Mouse (Mus musculus) MEL (cell line): ENCODE data around the gene Enox2. TPM values are rescaled to one million over a fixed set of nuclear protein-coding genes. Genes with fewer than 3 reads are reported as not detected.

ENCODE experiments used
- DNase-seq: peaks from one replicate; pipeline ENCODE4 v3.0.0; 2011; ENCODE audit warnings: low read depth, low spot score
- H3K27ac ChIP-seq: 2 replicates; pipeline ENCODE4 v1.5.1; 2012; ENCODE audit warnings: low read depth, mild to moderate bottlenecking, control low read depth, low read length, moderate library complexity; ENCODE audit not compliant: control insufficient read depth
- H3K27me3 ChIP-seq, 2 experiments: fragments of 150-350 bp in 1 of 2; sonication (generic) in 1 of 2; 2 replicates each; pipeline ENCODE4 v1.6.1; 2012; ENCODE audit warnings: low read length in 2 of 2, mild to moderate bottlenecking in 2 of 2, improper control_type of control experiment in 1 of 2, moderate library complexity in 1 of 2; ENCODE audit not compliant: insufficient read depth in 2 of 2, control insufficient read depth in 1 of 2
- H3K36me3 ChIP-seq, 2 experiments: 2 replicates each; pipeline ENCODE4 v1.6.1; 2012 to 2014; ENCODE audit warnings: low read length in 2 of 2, improper control_type of control experiment in 1 of 2, inconsistent platforms in 1 of 2, mild to moderate bottlenecking in 1 of 2; ENCODE audit not compliant: insufficient read depth in 2 of 2, control insufficient read depth in 1 of 2
- H3K4me1 ChIP-seq, 2 experiments: fragments of 150-350 bp in 1 of 2; sonication (generic) in 1 of 2; 2 replicates each; pipeline ENCODE4 v1.6.1; 2012; ENCODE audit warnings: low read length in 2 of 2, improper control_type of control experiment in 1 of 2, mild to moderate bottlenecking in 1 of 2; ENCODE audit not compliant: insufficient read depth in 2 of 2, control insufficient read depth in 1 of 2
- H3K4me3 ChIP-seq, 2 experiments: fragments of 150-350 bp in 1 of 2; sonication (generic) in 1 of 2; 2 replicates each; pipeline ENCODE4 v1.5.1; 2012; ENCODE audit warnings: low read depth in 2 of 2, low read length in 2 of 2, mild to moderate bottlenecking in 2 of 2, moderate library complexity in 2 of 2, control low read depth in 1 of 2, improper control_type of control experiment in 1 of 2; ENCODE audit not compliant: control insufficient read depth in 1 of 2, insufficient read depth in 1 of 2
- H3K79me2 ChIP-seq: 2 replicates; pipeline ENCODE4 v1.6.1; 2012; ENCODE audit warnings: mild to moderate bottlenecking, low read length, moderate library complexity; ENCODE audit not compliant: control insufficient read depth, poor library complexity, insufficient read depth
- H3K9ac ChIP-seq: 2 replicates; pipeline ENCODE4 v1.6.1; 2012; ENCODE audit warnings: low read depth, mild to moderate bottlenecking, control low read depth, low read length, moderate library complexity; ENCODE audit not compliant: control insufficient read depth, poor library complexity, severe bottlenecking
- H3K9me3 ChIP-seq: fragments of 150-350 bp; sonication (generic); replicated peaks from 2 replicates; pipeline ENCODE4 v1.6.1; 2012; ENCODE audit warnings: mild to moderate bottlenecking, low read length, improper control_type of control experiment, moderate library complexity; ENCODE audit not compliant: insufficient read depth
- CHD2 ChIP-seq: IDR thresholded peaks from 2 replicates; pipeline ENCODE4 v1.6.1; 2011; ENCODE audit warnings: low read length, improper control_type of control experiment
- CTCF ChIP-seq, 3 experiments: IDR thresholded peaks in 2 of 3; conservative IDR thresholded peaks in 1 of 3; 2 replicates each; pipeline ENCODE4 v1.5.1; 2011 to 2012; ENCODE audit warnings: low read length in 3 of 3, low read depth in 2 of 3, mild to moderate bottlenecking in 2 of 3, improper control_type of control experiment in 1 of 3, inconsistent platforms in 1 of 3, mixed read lengths in 1 of 3, moderate library complexity in 1 of 3; ENCODE audit not compliant: control insufficient read depth in 1 of 3, insufficient read depth in 1 of 3, poor library complexity in 1 of 3, severe bottlenecking in 1 of 3
- E2F4 ChIP-seq: IDR thresholded peaks from 2 replicates; pipeline ENCODE4 v1.6.1; 2011; ENCODE audit warnings: low read depth, low read length, improper control_type of control experiment, borderline replicate concordance
- ELF1 ChIP-seq: IDR thresholded peaks from 2 replicates; pipeline ENCODE4 v1.6.1; 2014; ENCODE audit warnings: low read depth, mild to moderate bottlenecking, inconsistent platforms, low read length, improper control_type of control experiment, moderate library complexity
- EP300 ChIP-seq, 2 experiments: IDR thresholded peaks; 2 replicates each; pipeline ENCODE4 v1.6.1; 2011; ENCODE audit warnings: improper control_type of control experiment in 2 of 2, low read length in 2 of 2, low read depth in 1 of 2, mild to moderate bottlenecking in 1 of 2
- ETS1 ChIP-seq: IDR thresholded peaks from 2 replicates; pipeline ENCODE4 v1.6.1; 2012; ENCODE audit warnings: low read depth, mild to moderate bottlenecking, inconsistent platforms, low read length, improper control_type of control experiment, moderate library complexity
- GABPA ChIP-seq: IDR thresholded peaks from 2 replicates; pipeline ENCODE4 v1.6.1; 2012; ENCODE audit warnings: low read depth, mild to moderate bottlenecking, inconsistent platforms, low read length, improper control_type of control experiment, moderate library complexity
- HCFC1 ChIP-seq: IDR thresholded peaks from 2 replicates; pipeline ENCODE4 v1.6.1; 2012; ENCODE audit warnings: low read depth, mild to moderate bottlenecking, inconsistent platforms, low read length, improper control_type of control experiment, moderate library complexity
- KAT2A ChIP-seq: conservative IDR thresholded peaks from 2 replicates; pipeline ENCODE4 v1.6.1; 2012; ENCODE audit warnings: low read depth, low read length, improper control_type of control experiment, inconsistent platforms
- MAFK ChIP-seq: IDR thresholded peaks from 2 replicates; pipeline ENCODE4 v1.6.1; 2011; ENCODE audit warnings: low read depth, mild to moderate bottlenecking, low read length, improper control_type of control experiment, borderline replicate concordance
- MAX ChIP-seq: IDR thresholded peaks from 2 replicates; pipeline ENCODE4 v1.6.1; 2011; ENCODE audit warnings: low read length, improper control_type of control experiment
- MAZ ChIP-seq: IDR thresholded peaks from 2 replicates; pipeline ENCODE4 v1.6.1; 2012; ENCODE audit warnings: low read depth, mild to moderate bottlenecking, inconsistent platforms, low read length, improper control_type of control experiment
- MXI1 ChIP-seq: IDR thresholded peaks from 2 replicates; pipeline ENCODE4 v1.6.1; 2011; ENCODE audit warnings: mild to moderate bottlenecking, low read depth, low read length, improper control_type of control experiment
- MYC ChIP-seq: IDR thresholded peaks from 2 replicates; pipeline ENCODE4 v1.6.1; 2011; ENCODE audit warnings: low read depth, mild to moderate bottlenecking, low read length, improper control_type of control experiment, moderate library complexity
- NELFE ChIP-seq: IDR thresholded peaks from 2 replicates; pipeline ENCODE4 v1.6.1; 2011; ENCODE audit warnings: low read depth, low read length, improper control_type of control experiment
- POLR2A ChIP-seq, 2 experiments: IDR thresholded peaks; 2 replicates each; pipeline ENCODE4 v1.6.1; 2011 to 2012; ENCODE audit warnings: low read length in 2 of 2, mild to moderate bottlenecking in 2 of 2, control low read depth in 1 of 2, improper control_type of control experiment in 1 of 2, low read depth in 1 of 2, moderate library complexity in 1 of 2; ENCODE audit not compliant: control insufficient read depth in 1 of 2, insufficient read depth in 1 of 2, poor library complexity in 1 of 2
- POLR2AphosphoS2 ChIP-seq: IDR thresholded peaks from 2 replicates; pipeline ENCODE4 v1.6.1; 2011; ENCODE audit warnings: low read length, improper control_type of control experiment
- POLR2AphosphoS5 ChIP-seq: IDR thresholded peaks from 2 replicates; pipeline ENCODE4 v1.6.1; 2012; ENCODE audit warnings: low read depth, borderline replicate concordance, mild to moderate bottlenecking, inconsistent platforms, low read length, moderate library complexity, mixed read lengths
- RAD21 ChIP-seq: IDR thresholded peaks from 2 replicates; pipeline ENCODE4 v1.6.1; 2011; ENCODE audit warnings: mild to moderate bottlenecking, low read depth, low read length, improper control_type of control experiment
- SMC3 ChIP-seq: IDR thresholded peaks from 2 replicates; pipeline ENCODE4 v1.6.1; 2011; ENCODE audit warnings: low read depth, low read length, improper control_type of control experiment
- UBTF ChIP-seq: IDR thresholded peaks from 2 replicates; pipeline ENCODE4 v1.6.1; 2012; ENCODE audit warnings: low read depth, mild to moderate bottlenecking, inconsistent platforms, low read length, improper control_type of control experiment, moderate library complexity, borderline replicate concordance; ENCODE audit not compliant: insufficient read depth
- USF1 ChIP-seq: IDR thresholded peaks from 2 replicates; pipeline ENCODE4 v1.6.1; 2014; ENCODE audit warnings: low read depth, mild to moderate bottlenecking, inconsistent platforms, low read length, improper control_type of control experiment, moderate library complexity
- USF2 ChIP-seq, 2 experiments: IDR thresholded peaks; 2 replicates each; pipeline ENCODE4 v1.6.1; 2011 to 2012; ENCODE audit warnings: improper control_type of control experiment in 2 of 2, low read length in 2 of 2, borderline replicate concordance in 1 of 2, inconsistent platforms in 1 of 2, low read depth in 1 of 2, mild to moderate bottlenecking in 1 of 2; ENCODE audit not compliant: insufficient read depth in 1 of 2
- ZKSCAN1 ChIP-seq: IDR thresholded peaks from 2 replicates; pipeline ENCODE4 v1.6.1; 2012; ENCODE audit warnings: low read depth, mild to moderate bottlenecking, inconsistent platforms, low read length, improper control_type of control experiment, moderate library complexity
- polyA plus RNA-seq, 2 experiments: library from polyadenylated mRNA; stranded (reverse) in 1 of 2; unstranded in 1 of 2; fragments of >175 nt in 1 of 2; fragments of >200 nt in 1 of 2; gene quantifications; 2 replicates each; pipeline versions ENCODE4 v1.2.1 to v1.2.4; 2012; ENCODE audit warnings: low replicate concordance in 2 of 2, low read depth in 1 of 2; ENCODE audit not compliant: insufficient read length in 2 of 2, insufficient read depth in 1 of 2, missing spikeins in 1 of 2
- total RNA-seq: library from RNA; depleted of rRNA; stranded (reverse); fragments of 300-350 nt; gene quantifications from 2 replicates; pipeline ENCODE4 v1.2.3, GENCODE M21; 2012

The Enox2 gene
- total and polyA plus RNA-seq, 3 experiments: 8.6 to 11.0 TPM; not detected in 1

DNA sequence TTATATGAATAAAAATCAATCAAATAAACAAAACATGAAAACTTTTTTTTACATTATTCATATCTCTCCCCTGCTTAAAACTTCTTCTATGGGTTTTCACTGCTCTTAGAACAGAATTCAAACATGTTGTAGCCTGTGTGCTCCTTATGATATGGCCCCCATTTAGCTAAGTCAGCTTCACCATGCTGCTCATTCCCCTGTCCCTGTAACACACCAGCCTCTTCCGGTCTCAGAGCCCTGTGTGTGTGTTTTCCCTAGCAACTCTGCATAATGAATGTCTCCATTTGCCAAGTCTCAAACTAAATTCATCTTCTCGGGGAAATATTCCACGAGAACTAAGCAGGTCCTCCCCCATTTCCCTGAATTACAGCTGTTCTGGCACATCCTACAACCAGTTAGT, 71.6 kb downstream of the Enox2 start:
- no peaks in the 10 kb centered on the region for H3K79me2 ChIP-seq
- H3K36me3 ChIP-seq: no peaks in the 10 kb centered on the region
- H3K4me1 ChIP-seq: no peaks in the 10 kb centered on the region
- no peak for DNase-seq
- no peak overlapping the region for H3K27ac ChIP-seq
- TF ChIP-seq ETS1: no peak
- TF ChIP-seq MXI1: no peak
- TF ChIP-seq RAD21: no peak
- TF ChIP-seq POLR2AphosphoS2: no peak
- TF ChIP-seq EP300 (IDR thresholded peaks at IDR 0.05; ENCODE audit: low read depth in 1 of 2, low read length in 2 of 2): no peak
- TF ChIP-seq GABPA: no peak
- TF ChIP-seq CTCF (IDR thresholded peaks at IDR 0.05 in 2 of 3, conservative IDR thresholded peaks at IDR 0.05 in 1 of 3; ENCODE audit: control insufficient read depth in 1 of 3, insufficient read depth in 1 of 3, low read depth in 2 of 3, low read length in 3 of 3, poor library complexity in 1 of 3, severe bottlenecking in 1 of 3): no peak
- TF ChIP-seq NELFE: no peak
- no peak for TF ChIP-seq USF2 (IDR thresholded peaks at IDR 0.05; ENCODE audit: borderline replicate concordance in 1 of 2, insufficient read depth in 1 of 2, low read depth in 1 of 2, low read length in 2 of 2)
- TF ChIP-seq MAX: no peak
- TF ChIP-seq USF1: no peak
- TF ChIP-seq MYC: no peak
- TF ChIP-seq E2F4: no peak
- H3K9ac ChIP-seq: no peak overlapping the region
- no peak overlapping the region for H3K4me3 ChIP-seq
- no peaks in the 10 kb centered on the region for H3K27me3 ChIP-seq
- no peaks in the 10 kb centered on the region for H3K9me3 ChIP-seq

GRCm38 (mm10) chrX:49196386-49196785, 91.7 kb downstream of the Enox2 start:
- Histone ChIP-seq H3K27me3 (no peaks in the 10 kb centered on the region), H3K79me2 (no peaks in the 10 kb centered on the region), H3K9ac (no peak overlapping the region), H3K4me3 (no peak overlapping the region), H3K9me3 (no peaks in the 10 kb centered on the region), H3K27ac (no peak overlapping the region), H3K36me3 (no peaks in the 10 kb centered on the region; a peak in 1 of 4 replicates), H3K4me1 (no peaks in the 10 kb centered on the region)
- DNase-seq: peak; percentile 48
- TF ChIP-seq MAZ (no peak), ZKSCAN1 (no peak), MXI1 (no peak), ELF1 (no peak), POLR2A (IDR thresholded peaks at IDR 0.05; ENCODE audit: control insufficient read depth in 1 of 2, insufficient read depth in 1 of 2, low read depth in 1 of 2, low read length in 2 of 2, poor library complexity in 1 of 2) (no peak), CHD2 (no peak), E2F4 (no peak), MAFK (no peak), POLR2AphosphoS5 (no peak), KAT2A (no peak), NELFE (no peak), UBTF (no peak), MAX (no peak), USF2 (IDR thresholded peaks at IDR 0.05; ENCODE audit: borderline replicate concordance in 1 of 2, insufficient read depth in 1 of 2, low read depth in 1 of 2, low read length in 2 of 2) (no peak), HCFC1 (no peak), SMC3 (no peak), MYC (no peak)
